8 mouse cellular contexts compared by ENCODE assay signal in genomic region chr16:92611641-92612149, GRCm38 (mm10).
DNase-seq lines count a peak whose midpoint lies in the region; ATAC-seq lines count a peak whose summit lies in the region.
"Had no signal": no experiment of that assay in that cellular context is flagged by ENCODE, and none has a peak within 500 bp of the region (broad histone marks: within the 10 kb centered on the region; RNA-seq: fewer than 3 reads in every experiment).

No protein-coding gene starts in this region.

- DNase-seq in kidney, adult 11 months, result peak; percentile 64
- DNase-seq in kidney, postnatal 4 days, result no peak
- DNase-seq in cerebellum, adult 11-12 months, result peak; percentile 83
- DNase-seq in gastrocnemius, postnatal 25 days, result peak; percentile 59
- peak; percentile 58 for DNase-seq in lung, postnatal 14 days
- DNase-seq in yolk sac, embryonic 10.5 days (ENCODE audit: low spot score), result no peak
- DNase-seq: adrenal gland, postnatal 25 days had no signal

- no peak for ATAC-seq in megakaryocyte-erythroid progenitor cell, adult 5-6 weeks (replicated peaks; ENCODE audit: low FRiP score, low TSS enrichment, poor library complexity, severe bottlenecking)

Comparison
In these comparisons a context has a peak if more than half of its experiments do, and no peak if none do; other contexts are left out.
1. DNase-seq: peak in kidney, adult 11 months (single experiment), cerebellum, adult 11-12 months (single experiment), gastrocnemius, postnatal 25 days (single experiment) and lung, postnatal 14 days (single experiment); none in kidney, postnatal 4 days (0 of 2) and yolk sac, embryonic 10.5 days (single experiment).